Mouse (Mus musculus): ENCODE results near the gene Frs3. TPM values are rescaled to one million over a fixed set of nuclear protein-coding genes. Genes with fewer than 3 reads are reported as not detected.

Frs3 gene
- polyA plus RNA-seq, 1 experiment from 2014 or later = 11.1 TPM

DNA sequence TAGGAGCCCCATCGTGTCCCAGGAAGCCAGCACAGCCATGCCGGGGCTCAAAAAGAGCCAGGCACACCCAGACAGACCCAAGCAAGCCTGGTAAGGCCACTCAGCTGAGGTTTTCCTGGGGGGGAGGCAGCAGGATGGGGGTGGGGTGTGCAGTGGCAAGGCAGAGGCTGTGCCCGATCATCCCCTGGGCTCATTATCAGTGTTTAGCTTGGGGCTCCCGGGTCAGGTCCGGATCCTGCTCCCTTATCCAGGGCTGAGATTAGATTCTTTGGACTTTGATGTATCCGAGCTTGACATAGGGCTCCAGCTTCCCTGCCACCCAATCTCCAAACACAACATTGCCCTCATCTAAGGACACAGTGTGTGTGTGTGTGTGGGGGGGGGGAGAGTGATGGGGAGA lies 23.1 kb downstream of the Frs3 start:
- Histone ChIP-seq H3K36me3 (replicated peaks) (no peaks in the 10 kb centered on the region), H3K27me3 (no peaks in the 10 kb centered on the region; the same call in 1 of the 2 replicates), H3K27ac (no peak overlapping the region), H3K4me3 (replicated peaks) (no peak overlapping the region), H3K4me1 (no peaks in the 10 kb centered on the region), H3K9me3 (no peaks in the 10 kb centered on the region), H3K9ac (no peak overlapping the region), H3K4me2 (no peak overlapping the region)
- 70% methylated on average over 6 of the region's 6 CpGs for WGBS
- no peak for ATAC-seq (ENCODE audit: low FRiP score)

DNA sequence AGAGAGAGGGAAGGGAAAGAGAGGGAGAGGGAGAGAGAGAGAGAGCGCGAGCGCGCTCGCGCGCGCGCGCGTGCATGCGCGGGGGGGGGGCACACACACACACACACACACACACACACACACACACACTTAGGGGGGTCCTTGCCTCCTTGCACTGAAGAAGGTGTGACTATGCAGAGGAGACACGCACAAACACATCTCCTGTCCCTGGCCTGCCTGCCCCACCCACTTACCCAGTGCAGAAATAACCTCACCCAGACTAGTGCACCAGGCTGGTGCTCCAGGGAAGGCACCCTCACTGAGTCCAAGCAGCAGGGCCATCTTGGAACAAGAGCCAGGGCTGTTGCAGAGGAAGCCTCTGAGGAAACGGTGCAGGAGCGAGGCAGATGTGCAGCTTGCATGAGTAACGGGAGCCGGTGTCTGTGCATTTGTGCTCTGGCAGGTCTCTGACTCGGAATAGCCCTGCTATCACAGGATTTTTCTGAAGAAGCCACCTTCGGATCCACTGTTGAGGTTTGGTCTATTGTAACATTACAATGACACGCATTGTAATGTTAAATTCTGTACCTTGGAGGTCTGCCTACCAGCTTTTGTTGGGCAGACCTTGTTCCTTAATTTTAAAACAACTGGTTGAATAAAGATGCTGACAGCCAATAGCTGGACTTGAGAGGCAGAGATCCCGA lies 24.2 kb downstream of the Frs3 start:
- ATAC-seq (ENCODE audit: low FRiP score) = no peak
- Histone ChIP-seq H3K36me3 (replicated peaks) (no peaks in the 10 kb centered on the region), H3K4me2 (no peak overlapping the region), H3K4me3 (replicated peaks) (no peak overlapping the region), H3K9me3 (no peaks in the 10 kb centered on the region), H3K27ac (no peak overlapping the region), H3K9ac (no peak overlapping the region), H3K27me3 (no peaks in the 10 kb centered on the region; the same call in 1 of the 2 replicates), H3K4me1 (no peaks in the 10 kb centered on the region)
- 45% methylated on average over 9 of the region's 22 CpGs for WGBS

DNA sequence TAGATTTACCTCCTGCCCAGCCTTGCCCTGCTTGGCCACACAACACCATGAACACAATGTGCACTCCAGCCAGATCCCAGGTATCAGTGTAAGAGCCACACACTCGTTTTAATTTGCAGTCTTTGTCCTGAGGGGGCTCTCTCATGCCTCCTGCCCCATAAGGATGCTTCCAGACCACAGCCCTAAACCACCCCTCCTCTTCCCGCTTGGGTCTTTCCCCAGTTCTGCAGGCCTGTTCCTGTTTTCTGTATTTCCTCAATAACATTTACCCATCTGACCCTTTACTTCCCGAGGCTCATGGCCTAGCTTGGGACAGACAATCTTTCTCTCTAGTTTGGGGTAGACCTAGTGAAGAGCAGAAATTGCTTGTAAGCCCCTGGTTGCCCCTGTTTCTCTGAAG lies 26.2 kb downstream of the Frs3 start:
- H3K9ac ChIP-seq = no peak overlapping the region

DNA sequence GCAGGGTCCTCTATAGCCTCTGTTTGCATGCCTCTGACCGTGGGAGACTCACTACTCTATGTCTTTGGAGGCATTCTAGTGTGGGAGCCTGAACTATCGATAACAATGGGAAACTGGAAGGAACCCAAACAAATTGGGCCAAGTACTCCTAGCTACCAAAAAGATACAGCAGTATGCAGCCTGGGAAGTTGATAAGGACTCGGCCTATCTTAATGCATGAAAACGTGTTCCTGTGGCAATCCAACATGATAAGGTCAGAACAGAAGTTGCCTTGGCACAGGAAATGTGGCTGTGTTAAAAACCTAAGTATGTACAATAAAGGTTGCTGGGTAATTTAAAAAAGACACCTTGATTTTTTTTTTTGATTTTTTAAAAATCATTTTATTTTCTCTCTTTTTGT lies 32.4 kb downstream of the Frs3 start:
- Histone ChIP-seq H3K4me1 (no peaks in the 10 kb centered on the region), H3K9me3 (no peaks in the 10 kb centered on the region), H3K36me3 (replicated peaks) (no peaks in the 10 kb centered on the region), H3K4me2 (no peak overlapping the region), H3K27me3 (0 out of 2 replicates have a peak, but pooled peaks cover 3% of the 10 kb centered on the region), H3K9ac (no peak overlapping the region), H3K27ac (no peak overlapping the region), H3K4me3 (replicated peaks) (no peak overlapping the region)
- 86% methylated on average over 4 of the region's 4 CpGs for WGBS
- ATAC-seq (ENCODE audit: low FRiP score) = no peak

More for the DNA sequence above, 26.2 kb downstream of the Frs3 start:
- Histone ChIP-seq H3K4me2 (no peak overlapping the region), H3K4me1 (no peaks in the 10 kb centered on the region), H3K36me3 (replicated peaks) (no peaks in the 10 kb centered on the region), H3K27me3 (no peaks in the 10 kb centered on the region; the same call in 1 of the 2 replicates), H3K9me3 (no peaks in the 10 kb centered on the region), H3K27ac (no peak overlapping the region), H3K4me3 (replicated peaks) (no peak overlapping the region)
- ATAC-seq (ENCODE audit: low FRiP score) = no peak
- 65% methylated on average over 3 of the region's 3 CpGs for WGBS

DNA sequence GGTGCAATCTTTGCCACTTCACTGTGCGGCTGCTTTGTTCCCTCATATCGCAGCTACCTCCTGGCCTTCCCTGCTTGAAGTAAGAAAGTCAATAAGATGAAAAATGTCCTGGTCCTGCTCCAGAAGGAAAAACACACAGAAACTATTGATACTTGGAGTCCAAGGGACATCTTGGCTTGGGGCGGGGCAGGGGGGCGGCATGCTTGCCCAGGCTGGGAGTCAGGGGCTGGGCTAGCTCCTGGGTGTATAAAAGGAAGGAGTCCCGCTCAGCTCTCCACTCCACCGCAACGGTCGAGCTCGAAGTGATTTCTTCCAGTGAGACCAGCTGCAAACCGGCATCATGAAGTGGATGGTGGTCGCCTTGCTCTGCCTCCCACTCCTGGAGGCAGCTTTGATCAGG lies 37.7 kb downstream of the Frs3 start, which contains the start of gene Pgc:
Gene Pgc (plus strand): TSS at position 277 of the 400 bp plus-strand sequence.
- H3K9ac ChIP-seq = no peak within 1 kb of the TSS
- H3K4me3 ChIP-seq (replicated peaks) = no peak within 1 kb of the TSS
- no peaks in the 10 kb centered on the region for H3K36me3 ChIP-seq (replicated peaks)
- no peak within 1 kb of the TSS for H3K4me2 ChIP-seq
- H3K27ac ChIP-seq = no peak within 1 kb of the TSS
- ATAC-seq (ENCODE audit: low FRiP score) = no peak
- H3K4me1 ChIP-seq = no peaks in the 10 kb centered on the region
- 80% methylated on average over 11 of the region's 11 CpGs for WGBS
- 0 out of 2 replicates have a peak, but pooled peaks cover 8% of the 10 kb centered on the region for H3K27me3 ChIP-seq
- H3K9me3 ChIP-seq = no peaks in the 10 kb centered on the region

DNA sequence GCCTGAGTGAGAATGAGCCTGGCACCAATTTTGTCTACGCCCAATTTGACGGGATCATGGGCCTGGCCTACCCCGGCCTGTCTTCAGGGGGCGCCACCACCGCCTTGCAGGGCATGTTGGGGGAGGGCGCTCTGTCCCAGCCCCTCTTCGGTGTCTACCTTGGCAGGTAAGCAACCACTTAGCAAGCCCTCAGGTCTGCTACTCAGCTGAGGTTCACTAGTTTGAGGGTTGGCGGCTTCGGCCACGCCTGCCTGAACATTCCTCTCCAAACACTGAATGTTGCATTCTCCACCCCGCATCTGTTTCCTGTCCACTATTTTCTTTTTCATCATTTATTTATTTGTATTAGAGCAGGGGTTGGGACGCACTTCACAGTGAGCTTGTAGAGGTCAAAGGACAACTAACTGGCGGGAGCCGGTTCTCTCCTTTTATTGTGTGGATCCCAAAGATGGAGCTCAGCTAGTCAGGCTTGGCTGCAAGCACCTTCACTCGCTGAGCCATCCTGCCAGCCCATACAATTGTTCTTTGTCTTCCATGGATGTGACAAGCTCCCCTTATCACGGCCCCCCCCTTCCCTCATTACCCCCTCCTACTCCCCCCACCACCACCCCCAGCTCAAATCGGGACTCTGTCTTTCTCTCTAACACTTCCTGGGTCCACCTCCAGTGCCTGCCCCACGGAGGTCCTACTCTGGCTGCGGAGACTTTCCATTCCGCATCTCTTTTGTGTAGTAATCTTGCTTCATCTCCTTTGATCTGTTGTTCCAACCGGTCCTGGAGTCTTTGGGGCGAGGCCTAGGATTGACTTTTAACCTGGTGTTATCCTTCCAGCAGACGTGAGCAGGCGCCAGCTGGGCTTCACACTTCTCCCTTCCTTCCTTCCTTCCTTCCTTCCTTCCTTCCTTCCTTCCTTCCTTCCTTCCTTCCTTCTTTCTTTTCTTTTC lies 42.1 kb downstream of the Frs3 start:
- 53% methylated on average over 24 of the region's 24 CpGs for WGBS
- H3K4me3 ChIP-seq (replicated peaks) = no peak overlapping the region
- H3K36me3 ChIP-seq (replicated peaks) = no peaks in the 10 kb centered on the region
- H3K27me3 ChIP-seq = 0 out of 2 replicates have a peak, but pooled peaks cover 12% of the 10 kb centered on the region
- no peaks in the 10 kb centered on the region for H3K4me1 ChIP-seq
- H3K4me2 ChIP-seq = no peak overlapping the region
- H3K27ac ChIP-seq = no peak overlapping the region
- no peaks in the 10 kb centered on the region for H3K9me3 ChIP-seq
- no peak overlapping the region for H3K9ac ChIP-seq
- ATAC-seq (ENCODE audit: low FRiP score) = no peak

DNA sequence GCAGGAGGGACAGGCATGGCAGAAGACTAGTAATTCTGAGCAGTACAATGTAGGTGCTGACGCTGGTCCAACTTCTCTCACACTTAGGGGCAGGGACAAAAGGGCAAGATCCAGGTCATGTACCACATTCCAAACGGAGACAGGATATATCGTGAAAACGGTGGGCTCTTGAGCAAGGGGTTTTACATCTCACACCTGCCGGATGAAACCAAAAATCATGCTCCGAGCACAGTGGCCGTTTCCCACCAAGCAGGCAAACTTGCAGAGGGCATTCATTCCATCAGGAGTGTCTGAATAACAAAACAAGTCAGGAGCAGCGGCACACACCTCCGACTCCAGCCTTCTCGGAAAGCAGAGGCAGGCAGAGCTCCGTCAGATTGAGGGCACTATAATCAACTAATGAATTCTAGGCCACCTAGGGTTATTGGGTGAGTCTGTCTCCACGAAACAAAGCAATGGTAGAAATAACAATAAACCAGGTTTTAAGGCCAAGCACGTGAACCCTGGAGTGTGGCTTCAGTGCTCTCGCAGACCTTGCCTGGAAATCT lies 46.8 kb downstream of the Frs3 start:
- Histone ChIP-seq H3K36me3 (replicated peaks) (no peaks in the 10 kb centered on the region), H3K4me3 (replicated peaks) (no peak overlapping the region), H3K27me3 (peaks cover 42% of the 10 kb centered on the region), H3K9ac (no peak overlapping the region), H3K4me2 (no peak overlapping the region), H3K4me1 (peaks cover 25% of the 10 kb centered on the region), H3K27ac (no peak overlapping the region), H3K9me3 (no peaks in the 10 kb centered on the region)
- ATAC-seq (ENCODE audit: low FRiP score) = no peak
- 78% methylated on average over 14 of the region's 14 CpGs for WGBS

DNA sequence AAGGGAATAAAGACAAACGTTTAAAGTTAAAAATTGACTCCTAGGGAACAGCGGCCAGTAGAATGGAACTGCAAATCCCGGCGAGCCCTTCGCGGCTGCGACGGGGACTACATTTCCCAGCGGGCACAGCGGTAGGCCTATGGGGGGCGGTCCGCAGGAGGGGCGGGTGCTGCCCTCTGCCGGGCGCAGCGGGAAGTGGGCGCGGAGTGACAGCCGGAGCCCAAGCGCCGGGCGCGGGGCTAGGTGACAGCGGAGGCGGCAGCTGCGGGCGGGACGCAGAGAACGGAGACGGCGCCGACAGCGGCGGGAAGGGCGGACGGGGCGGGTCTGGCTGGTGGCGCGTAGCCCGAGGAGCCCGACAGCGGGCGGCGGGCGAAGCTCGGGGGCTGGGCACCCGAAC lies 48.0 kb downstream of the Frs3 start, which contains the start of gene Tfeb:
Gene Tfeb (plus strand): TSS at position 175 of the 400 bp plus-strand sequence.
- under 1% methylated on average over 35 of the region's 47 CpGs for WGBS
- peak; percentile 81 for ATAC-seq (ENCODE audit: low FRiP score)
- H3K27me3 ChIP-seq = peaks cover 53% of the 10 kb centered on the region
- peak within 1 kb of the TSS; percentile 65 for H3K9ac ChIP-seq
- peaks cover 25% of the 10 kb centered on the region for H3K4me1 ChIP-seq
- peak within 1 kb of the TSS; percentile 57 for H3K4me3 ChIP-seq (replicated peaks)
- H3K27ac ChIP-seq = no peak within 1 kb of the TSS
- H3K9me3 ChIP-seq = no peaks in the 10 kb centered on the region
- H3K36me3 ChIP-seq (replicated peaks) = no peaks in the 10 kb centered on the region
- peak within 1 kb of the TSS; percentile 97 for H3K4me2 ChIP-seq

DNA sequence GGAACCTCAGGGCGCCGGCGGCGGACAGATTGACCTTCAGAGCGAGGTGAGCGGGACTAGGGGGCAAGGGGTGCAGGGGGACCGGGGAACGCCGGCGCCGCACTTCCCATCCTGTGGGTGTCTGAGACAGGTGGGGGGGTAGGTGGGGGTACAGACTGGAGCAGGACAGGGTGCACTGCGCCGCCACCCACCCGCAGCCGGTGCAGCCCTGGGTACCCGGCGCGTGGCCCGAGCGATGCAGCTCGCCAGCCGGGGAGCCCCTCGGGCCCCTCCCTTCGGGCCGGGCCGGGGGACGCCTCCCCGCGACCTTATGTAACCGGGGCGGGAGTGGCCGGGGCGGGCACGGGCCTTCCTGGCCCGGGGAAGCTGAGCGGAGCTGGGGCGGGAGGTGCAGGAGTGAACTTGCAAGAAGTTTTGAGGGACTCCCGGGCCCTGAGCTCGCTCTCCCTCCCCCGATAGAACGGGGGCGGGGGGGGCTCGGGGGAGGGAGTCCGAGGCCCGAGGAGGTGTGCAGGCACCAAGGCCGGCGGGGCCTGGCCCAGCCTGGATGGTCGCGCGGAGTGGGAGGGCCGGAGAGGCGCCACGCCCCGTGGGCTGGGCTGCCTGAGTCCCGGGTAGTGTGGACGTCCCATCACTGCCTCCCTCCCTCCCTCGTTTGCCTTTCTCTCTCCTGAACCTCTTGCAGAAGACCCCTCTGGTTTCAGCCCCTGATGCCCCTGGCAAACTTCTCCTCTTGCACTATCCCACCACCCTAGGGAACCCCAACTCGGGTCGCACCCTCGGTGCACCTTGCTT lies 48.6 kb downstream of the Frs3 start:
- Histone ChIP-seq H3K4me2 (peak overlapping the region; percentile 97), H3K9me3 (no peaks in the 10 kb centered on the region), H3K9ac (peak overlapping the region; percentile 65), H3K4me3 (replicated peaks) (peak overlapping the region; percentile 57), H3K27ac (no peak overlapping the region), H3K4me1 (peaks cover 25% of the 10 kb centered on the region), H3K36me3 (replicated peaks) (no peaks in the 10 kb centered on the region), H3K27me3 (peaks cover 53% of the 10 kb centered on the region)
- peak; percentile 83 for ATAC-seq (ENCODE audit: low FRiP score)
- 1% methylated on average over 28 of the region's 60 CpGs for WGBS

DNA sequence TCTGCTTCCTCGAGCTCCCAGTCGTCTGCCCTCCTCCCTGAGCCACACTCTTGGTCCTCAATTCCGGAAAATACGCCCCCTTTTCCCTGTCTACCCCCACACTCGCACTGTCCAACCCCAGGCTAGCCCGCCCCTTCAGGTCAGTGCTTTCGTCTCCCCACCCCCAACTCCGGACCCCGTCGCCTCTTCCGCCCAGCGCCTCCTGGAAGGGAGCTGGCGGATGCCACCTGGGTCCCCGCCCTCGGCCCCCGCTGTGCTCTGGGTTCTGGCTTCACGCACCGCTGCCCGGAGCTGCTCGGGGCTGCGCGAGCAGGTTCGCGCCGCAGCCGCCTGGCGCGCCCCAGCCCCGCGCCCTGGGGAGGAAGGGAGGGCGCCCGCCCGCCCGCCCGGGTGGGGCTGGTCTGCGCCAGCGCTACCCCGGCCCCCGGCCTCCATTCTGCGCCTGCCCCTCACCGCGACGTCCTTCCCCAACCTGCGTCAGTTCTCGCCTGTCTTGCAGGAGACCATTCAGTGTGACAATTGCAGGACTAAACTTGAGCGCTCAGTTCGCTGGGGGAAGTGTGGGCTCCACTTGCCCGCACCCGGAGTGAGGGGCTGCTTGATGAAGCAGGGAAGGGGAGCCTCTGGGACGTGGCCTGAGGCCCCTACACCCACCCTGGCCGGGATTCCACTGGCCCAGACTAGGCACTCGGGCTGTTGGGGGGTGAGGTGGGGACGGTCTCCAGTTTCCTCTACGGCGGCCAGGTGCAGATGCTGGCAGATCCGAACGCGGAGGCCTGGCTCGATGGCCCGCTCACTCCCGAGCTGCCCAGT lies 49.4 kb downstream of the Frs3 start:
- no peaks in the 10 kb centered on the region for H3K36me3 ChIP-seq (replicated peaks)
- H3K9me3 ChIP-seq = no peaks in the 10 kb centered on the region
- peak overlapping the region; percentile 57 for H3K4me3 ChIP-seq (replicated peaks)
- H3K27me3 ChIP-seq = peaks cover 53% of the 10 kb centered on the region
- H3K4me2 ChIP-seq = peak overlapping the region; percentile 97
- under 1% methylated on average over 53 of the region's 61 CpGs for WGBS
- peaks cover 25% of the 10 kb centered on the region for H3K4me1 ChIP-seq
- peak overlapping the region; percentile 65 for H3K9ac ChIP-seq
- H3K27ac ChIP-seq = no peak overlapping the region
- ATAC-seq (ENCODE audit: low FRiP score) = peak; percentile 33

All from forebrain, embryonic 12.5 days (tissue).